Mouse (Mus musculus) intestine, embryonic 15.5 days (tissue): ENCODE data around the gene Derl3. TPM values are rescaled to one million over a fixed set of nuclear protein-coding genes. Genes with fewer than 3 reads are reported as not detected.
"Not testable (repeated sequence)": the region's sequence is repeated elsewhere in the genome, so short reads cannot be mapped to it uniquely, and the experiment has no call there.

Experiments
- ATAC-seq: fragments of 200-750 bp; cut with Nextera tagmentation; 2 replicates; pipeline ENCODE4 v1.8.0; 2017; ENCODE audit warnings: moderate TSS enrichment, moderate library complexity
- H3K27ac ChIP-seq: fragments of 300-500 bp; sonication (generic); 2 replicates; pipeline ENCODE4 v1.5.1; 2015; ENCODE audit warnings: mild to moderate bottlenecking, inconsistent platforms
- H3K27me3 ChIP-seq: fragments of 300-500 bp; sonication (generic); replicated peaks from 2 replicates; pipeline ENCODE4 v1.6.1; 2015; ENCODE audit warnings: inconsistent platforms
- H3K36me3 ChIP-seq: fragments of 300-500 bp; sonication (generic); 2 replicates; pipeline ENCODE4 v1.6.1; 2015; ENCODE audit warnings: inconsistent platforms
- H3K4me1 ChIP-seq: fragments of 300-500 bp; sonication (generic); replicated peaks from 2 replicates; pipeline ENCODE4 v1.6.1; 2015; ENCODE audit warnings: inconsistent platforms
- H3K4me2 ChIP-seq: fragments of 300-500 bp; sonication (generic); replicated peaks from 2 replicates; pipeline ENCODE4 v1.6.1; 2015; ENCODE audit warnings: mild to moderate bottlenecking, inconsistent platforms
- H3K4me3 ChIP-seq: fragments of 300-500 bp; sonication (generic); replicated peaks from 2 replicates; pipeline ENCODE4 v1.5.1; 2015; ENCODE audit warnings: inconsistent platforms
- H3K9ac ChIP-seq: fragments of 300-500 bp; sonication (generic); 2 replicates; pipeline ENCODE4 v1.6.1; 2015; ENCODE audit warnings: inconsistent platforms
- H3K9me3 ChIP-seq: fragments of 300-500 bp; sonication (generic); 2 replicates; pipeline ENCODE4 v1.6.1; 2016; ENCODE audit warnings: inconsistent platforms
- WGBS: fragments of 180-500 bp; shearing (Covaris S2); methylation state at CpG from one replicate; pipeline ENCODE4 v1.1.7; 2015; 5-methylcytosine and 5-hydroxymethylcytosine counted together
- polyA plus RNA-seq: library from polyadenylated mRNA; unstranded; fragments of >200 nt; fragmentation: Nextera tagmentation; extraction: Ambion mirVana; gene quantifications from 2 replicates; pipeline ENCODE4 v1.2.1, GENCODE M21; 2015

The Derl3 gene
- polyA plus RNA-seq, result 4.4 and 8.5 TPM in 2 replicates

GRCm38 (mm10) chr10:75893089-75893750 is at the start of gene Derl3:
TSS of gene Derl3 (plus strand) at chr10:75893413.
- Histone ChIP-seq H3K4me1 (peaks cover 11% of the 10 kb centered on the region), H3K9ac (peak within 1 kb of the TSS; percentile 54), H3K4me2 (peak within 1 kb of the TSS; percentile 98), H3K27ac (no peak within 1 kb of the TSS), H3K27me3 (no peaks in the 10 kb centered on the region), H3K4me3 (peak within 1 kb of the TSS; percentile 47), H3K9me3 (no peaks in the 10 kb centered on the region), H3K36me3 (peaks cover 21% of the 10 kb centered on the region)
- peak; percentile 99 for ATAC-seq
- 1% methylated on average over 51 of the region's 51 CpGs for WGBS

GRCm38 (mm10) chr10:75843898-75844297 is 49.3 kb upstream of the Derl3 start:
- not testable (repeated sequence) for H3K27ac ChIP-seq, H3K4me3 ChIP-seq, H3K36me3 ChIP-seq, H3K4me2 ChIP-seq, H3K4me1 ChIP-seq, ATAC-seq, H3K9me3 ChIP-seq, H3K9ac ChIP-seq, H3K27me3 ChIP-seq
- WGBS, result 80% methylated on average over 6 of the region's 6 CpGs

GRCm38 (mm10) chr10:75844800-75845199 is 48.4 kb upstream of the Derl3 start:
- ATAC-seq, result no peak
- Histone ChIP-seq H3K36me3 (no peaks in the 10 kb centered on the region), H3K9me3 (no peaks in the 10 kb centered on the region), H3K27ac (no peak overlapping the region), H3K27me3 (no peaks in the 10 kb centered on the region; the same call in 1 of the 2 replicates), H3K4me3 (no peak overlapping the region), H3K4me2 (no peak overlapping the region), H3K4me1 (no peaks in the 10 kb centered on the region), H3K9ac (no peak overlapping the region)
- WGBS, result 64% methylated on average over 1 of the region's 1 CpGs

GRCm38 (mm10) chr10:75845306-75845930 is 47.8 kb upstream of the Derl3 start:
- Histone ChIP-seq H3K27ac (no peak overlapping the region), H3K9ac (no peak overlapping the region), H3K9me3 (no peaks in the 10 kb centered on the region), H3K4me3 (no peak overlapping the region), H3K27me3 (no peaks in the 10 kb centered on the region; the same call in 1 of the 2 replicates), H3K4me2 (no peak overlapping the region), H3K4me1 (no peaks in the 10 kb centered on the region), H3K36me3 (no peaks in the 10 kb centered on the region)
- 71% methylated on average over 6 of the region's 6 CpGs for WGBS
- peak; percentile 55; the same call in 1 of the 2 replicates for ATAC-seq

- H3K27ac ChIP-seq, result no peak overlapping the region
- no peak overlapping the region for H3K4me2 ChIP-seq
- H3K27me3 ChIP-seq, result no peaks in the 10 kb centered on the region
- H3K9ac ChIP-seq, result no peak overlapping the region
- H3K4me3 ChIP-seq, result no peak overlapping the region
- H3K4me1 ChIP-seq, result peaks cover 18% of the 10 kb centered on the region
- no peaks in the 10 kb centered on the region for H3K36me3 ChIP-seq
- 30% methylated on average over 3 of the region's 3 CpGs for WGBS
- no peak for ATAC-seq
- no peaks in the 10 kb centered on the region for H3K9me3 ChIP-seq
Measured at GRCm38 (mm10) chr10:75848382-75848781, 44.8 kb upstream of the Derl3 start.

- no peaks in the 10 kb centered on the region for H3K36me3 ChIP-seq
- no peak overlapping the region for H3K27ac ChIP-seq
- no peaks in the 10 kb centered on the region for H3K9me3 ChIP-seq
- no peak for ATAC-seq
- H3K4me3 ChIP-seq, result no peak overlapping the region
- H3K4me2 ChIP-seq, result no peak overlapping the region
- no peak overlapping the region for H3K9ac ChIP-seq
- no peaks in the 10 kb centered on the region for H3K27me3 ChIP-seq
- WGBS, result 15% methylated on average over 6 of the region's 6 CpGs
- H3K4me1 ChIP-seq, result peaks cover 18% of the 10 kb centered on the region
Measured at GRCm38 (mm10) chr10:75851076-75851475, 42.1 kb upstream of the Derl3 start.

- 0 out of 2 replicates have a peak, but pooled peaks cover 3% of the 10 kb centered on the region for H3K36me3 ChIP-seq
- H3K4me3 ChIP-seq, result no peak overlapping the region
- H3K4me2 ChIP-seq, result no peak overlapping the region
- no peak for ATAC-seq
- H3K27ac ChIP-seq, result peak overlapping the region; percentile 51
- H3K9ac ChIP-seq, result no peak overlapping the region
- no peaks in the 10 kb centered on the region for H3K27me3 ChIP-seq
- H3K4me1 ChIP-seq, result peaks cover 18% of the 10 kb centered on the region
- WGBS, result 41% methylated on average over 3 of the region's 3 CpGs
- H3K9me3 ChIP-seq, result no peaks in the 10 kb centered on the region
Measured at GRCm38 (mm10) chr10:75851681-75852080, 41.5 kb upstream of the Derl3 start.

- WGBS, result 72% methylated on average over 12 of the region's 12 CpGs
- Histone ChIP-seq H3K9ac (no peak overlapping the region), H3K9me3 (no peaks in the 10 kb centered on the region), H3K36me3 (peaks cover 5% of the 10 kb centered on the region; the same call in 1 of the 2 replicates), H3K4me3 (no peak overlapping the region), H3K27me3 (no peaks in the 10 kb centered on the region), H3K27ac (peak overlapping the region; percentile 51), H3K4me1 (peaks cover 18% of the 10 kb centered on the region), H3K4me2 (no peak overlapping the region)
- ATAC-seq, result peak; percentile 84
Measured at GRCm38 (mm10) chr10:75852539-75853125, 40.6 kb upstream of the Derl3 start.

- Histone ChIP-seq H3K4me2 (no peak overlapping the region), H3K4me1 (peaks cover 24% of the 10 kb centered on the region), H3K36me3 (peaks cover 8% of the 10 kb centered on the region), H3K27ac (no peak overlapping the region), H3K9ac (no peak overlapping the region), H3K4me3 (no peak overlapping the region), H3K9me3 (no peaks in the 10 kb centered on the region), H3K27me3 (no peaks in the 10 kb centered on the region)
- ATAC-seq, result peak; percentile 46; the same call in 1 of the 2 replicates
- WGBS, result 28% methylated on average over 10 of the region's 10 CpGs
Measured at GRCm38 (mm10) chr10:75853452-75853851, 39.8 kb upstream of the Derl3 start.

- H3K4me3 ChIP-seq, result no peak overlapping the region
- peaks cover 31% of the 10 kb centered on the region for H3K4me1 ChIP-seq
- H3K27ac ChIP-seq, result no peak overlapping the region
- H3K9ac ChIP-seq, result no peak overlapping the region
- ATAC-seq, result no peak
- WGBS, result 47% methylated on average over 5 of the region's 5 CpGs
- no peak overlapping the region for H3K4me2 ChIP-seq
- H3K9me3 ChIP-seq, result no peaks in the 10 kb centered on the region
- peaks cover 8% of the 10 kb centered on the region for H3K36me3 ChIP-seq
- no peaks in the 10 kb centered on the region for H3K27me3 ChIP-seq
Measured at GRCm38 (mm10) chr10:75854096-75854495, 39.1 kb upstream of the Derl3 start.

GRCm38 (mm10) chr10:75854791-75855190 is 38.4 kb upstream of the Derl3 start:
- WGBS, result 82% methylated on average over 6 of the region's 6 CpGs
- Histone ChIP-seq H3K9ac (no peak overlapping the region), H3K4me1 (peaks cover 31% of the 10 kb centered on the region), H3K27ac (no peak overlapping the region), H3K4me3 (no peak overlapping the region), H3K36me3 (peaks cover 8% of the 10 kb centered on the region), H3K9me3 (no peaks in the 10 kb centered on the region), H3K4me2 (no peak overlapping the region), H3K27me3 (no peaks in the 10 kb centered on the region)
- ATAC-seq, result no peak

GRCm38 (mm10) chr10:75855416-75855981 is 37.7 kb upstream of the Derl3 start:
- no peak overlapping the region for H3K4me2 ChIP-seq
- peaks cover 31% of the 10 kb centered on the region for H3K4me1 ChIP-seq
- no peak for ATAC-seq
- peaks cover 8% of the 10 kb centered on the region for H3K36me3 ChIP-seq
- no peak overlapping the region for H3K9ac ChIP-seq
- H3K27me3 ChIP-seq, result no peaks in the 10 kb centered on the region
- H3K4me3 ChIP-seq, result no peak overlapping the region
- H3K27ac ChIP-seq, result no peak overlapping the region
- WGBS, result 91% methylated on average over 15 of the region's 15 CpGs
- H3K9me3 ChIP-seq, result no peaks in the 10 kb centered on the region
